9 mouse cellular contexts compared by ENCODE assay signal in the genomic region with DNA sequence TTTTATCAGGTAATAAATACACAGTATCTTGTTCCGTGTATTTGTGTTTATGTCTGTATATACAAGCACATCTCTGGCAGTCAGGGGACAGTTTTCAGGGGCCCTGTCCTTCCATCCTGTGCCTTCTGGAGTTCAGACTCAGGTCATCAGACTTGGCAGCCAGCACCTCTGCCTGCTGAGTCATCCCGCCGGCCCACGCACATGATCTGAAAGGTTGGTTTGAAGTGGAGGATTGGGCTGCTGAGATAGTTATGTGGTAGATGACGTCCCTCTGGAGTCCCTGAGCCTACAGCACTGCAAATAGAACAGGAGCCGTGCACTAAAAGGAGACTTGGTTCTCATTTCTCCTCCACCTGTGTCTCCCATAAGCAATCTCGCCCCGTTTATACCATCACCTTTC. TPM values are rescaled to one million over a fixed set of nuclear protein-coding genes. Genes with fewer than 3 reads are reported as not detected.
DNase-seq lines count a peak whose midpoint lies in the region; ATAC-seq and TF ChIP-seq lines count a peak whose summit lies in the region.
"Had no signal": no experiment of that assay in that cellular context is flagged by ENCODE, and none has a peak within 500 bp of the region (broad histone marks: within the 10 kb centered on the region; RNA-seq: fewer than 3 reads in every experiment).

No protein-coding gene starts in this region.

- H3K9ac ChIP-seq in heart, embryonic 15.5 days: no peak overlapping the region
- no peak overlapping the region for H3K9ac ChIP-seq in forebrain, embryonic 12.5 days
- no peak overlapping the region for H3K9ac ChIP-seq in forebrain, postnatal 0 days

- TF ChIP-seq CTCF in forebrain, postnatal 0 days (IDR thresholded peaks at IDR 0.05; ENCODE audit: low read depth): no peak

- no peaks in the 10 kb centered on the region for H3K27me3 ChIP-seq in heart, embryonic 15.5 days
- peaks cover 20% of the 10 kb centered on the region for H3K27me3 ChIP-seq in forebrain, embryonic 12.5 days
- H3K27me3 ChIP-seq in forebrain, postnatal 0 days (ENCODE audit: insufficient read depth, low read length): no peaks in the 10 kb centered on the region

- 46% methylated on average over 8 of the region's 8 CpGs for WGBS in heart, embryonic 15.5 days
- 94% methylated on average over 8 of the region's 8 CpGs for WGBS in forebrain, embryonic 12.5 days
- 88% methylated on average over 8 of the region's 8 CpGs for WGBS in forebrain, postnatal 0 days

- H3K9me3 ChIP-seq in heart, embryonic 15.5 days (replicated peaks): no peaks in the 10 kb centered on the region
- no peaks in the 10 kb centered on the region for H3K9me3 ChIP-seq in forebrain, embryonic 12.5 days
- no peaks in the 10 kb centered on the region for H3K9me3 ChIP-seq in forebrain, postnatal 0 days (ENCODE audit: low read length)

- peak; percentile 12 for DNase-seq in lung, postnatal 25 days (ENCODE audit: low spot score)
- no peak for DNase-seq in lung, postnatal 10 days
- DNase-seq in adrenal gland, postnatal 10 days: peak; percentile 79
- DNase-seq in lung, postnatal 36 days: peak; percentile 37
- no peak for DNase-seq in forebrain, postnatal 0 days
- DNase-seq in embryo, embryonic 10.5 days (ENCODE audit: low spot score): no peak

- H3K27ac ChIP-seq in heart, embryonic 15.5 days: 0 out of 2 replicates have a peak overlapping the region, but pooled peaks have one; percentile 15
- H3K27ac ChIP-seq in forebrain, embryonic 12.5 days: no peak overlapping the region
- no peak overlapping the region for H3K27ac ChIP-seq in forebrain, postnatal 0 days (ENCODE audit: low read depth, low read length)

- peaks cover 25% of the 10 kb centered on the region; the same call in 1 of the 2 replicates for H3K36me3 ChIP-seq in heart, embryonic 15.5 days
- peaks cover 21% of the 10 kb centered on the region for H3K36me3 ChIP-seq in forebrain, embryonic 12.5 days (replicated peaks)
- peaks cover 32% of the 10 kb centered on the region for H3K36me3 ChIP-seq in forebrain, postnatal 0 days (ENCODE audit: insufficient read depth)

- H3K4me2 ChIP-seq in heart, embryonic 15.5 days: no peak overlapping the region
- no peak overlapping the region for H3K4me2 ChIP-seq in forebrain, embryonic 12.5 days
- H3K4me2 ChIP-seq in forebrain, postnatal 0 days (ENCODE audit: low read depth): no peak overlapping the region

- peak; percentile 77 for ATAC-seq in heart, embryonic 15.5 days (replicated peaks; ENCODE audit: insufficient number of reproducible peaks, insufficient read depth, low FRiP score, low read depth)
- no peak for ATAC-seq in forebrain, embryonic 12.5 days (ENCODE audit: low FRiP score)
- no peak for ATAC-seq in forebrain, postnatal 0 days

- no peak overlapping the region for H3K4me3 ChIP-seq in heart, embryonic 15.5 days
- H3K4me3 ChIP-seq in forebrain, embryonic 12.5 days (replicated peaks): no peak overlapping the region
- no peak overlapping the region for H3K4me3 ChIP-seq in forebrain, postnatal 0 days (ENCODE audit: low read depth, low read length)

- peaks cover 18% of the 10 kb centered on the region for H3K4me1 ChIP-seq in heart, embryonic 15.5 days (replicated peaks)
- H3K4me1 ChIP-seq in forebrain, embryonic 12.5 days: peaks cover 5% of the 10 kb centered on the region; the same call in 1 of the 2 replicates
- H3K4me1 ChIP-seq in forebrain, postnatal 0 days (ENCODE audit: insufficient read depth): no peaks in the 10 kb centered on the region

RNA-seq across cellular contexts. Expression of a gene that starts 54.8 kb away (rescaled TPM):
- total RNA-seq in adrenal gland, postnatal 10 days (2021): under 1 TPM; 0.39 to 0.51 TPM
- 0.04 TPM in 1 of 2 replicates, not detected in the other for polyA plus RNA-seq in heart, embryonic 15.5 days (2015; fragmentation: Nextera tagmentation; extraction: Ambion mirVana)
- 24.8 and 26.5 TPM in 2 replicates for polyA plus RNA-seq in forebrain, embryonic 12.5 days (2016; fragmentation: Nextera tagmentation; extraction: Ambion mirVana)
- total RNA-seq in forebrain, postnatal 0 days (2014; rRNA removed): 5.2 and 8.1 TPM in 2 replicates
- 5.6 and 7.3 TPM in 2 replicates for polyA plus RNA-seq in forebrain, postnatal 0 days (2015; fragmentation: Nextera tagmentation; extraction: Ambion mirVana)
- total RNA-seq: neutrophil, adult 5-6 weeks had no signal

Comparison
In these comparisons a context has a peak if more than half of its experiments do, and no peak if none do; other contexts are left out.
1. DNase-seq: peak in lung, postnatal 25 days (single experiment), adrenal gland, postnatal 10 days (single experiment) and lung, postnatal 36 days (single experiment); none in lung, postnatal 10 days (single experiment), forebrain, postnatal 0 days (single experiment) and embryo, embryonic 10.5 days (single experiment).